Mouse (Mus musculus): ENCODE data around the gene Dock4. TPM values are rescaled to one million over a fixed set of nuclear protein-coding genes. Genes with fewer than 3 reads are reported as not detected.

Gene Dock4
- polyA plus RNA-seq, 1 experiment from 2014 or later = 7.3 TPM

DNA sequence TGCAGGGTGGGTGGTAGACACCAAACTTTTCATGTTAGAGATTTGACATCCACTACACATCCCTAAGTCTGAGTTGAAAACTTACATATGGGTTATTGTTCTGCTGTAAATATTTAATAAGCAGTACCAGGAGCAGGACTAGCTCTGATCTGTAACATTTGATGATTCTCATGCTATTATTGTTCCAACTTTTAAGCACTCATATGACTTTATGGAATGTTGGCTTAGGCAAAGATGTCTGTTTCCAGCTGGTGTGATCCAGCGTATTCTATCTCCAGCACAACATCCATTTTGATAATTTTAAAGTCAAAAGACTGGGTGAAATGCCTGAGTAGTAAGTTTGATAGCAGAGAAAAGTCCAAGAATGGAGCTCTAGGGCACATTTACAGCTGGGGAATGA lies 261.4 kb downstream of the Dock4 start:
- no peak for ATAC-seq (ENCODE audit: insufficient number of reproducible peaks, low FRiP score)
- no peak overlapping the region for H3K4me3 ChIP-seq
- peaks cover 3% of the 10 kb centered on the region; the same call in 1 of the 2 replicates for H3K36me3 ChIP-seq
- H3K9ac ChIP-seq = no peak overlapping the region
- no peak overlapping the region for H3K27ac ChIP-seq (ENCODE audit: poor library complexity, severe bottlenecking)
- H3K4me1 ChIP-seq (replicated peaks) = no peaks in the 10 kb centered on the region
- 74% methylated on average over 1 of the region's 1 CpGs for WGBS
- no peaks in the 10 kb centered on the region for H3K9me3 ChIP-seq (replicated peaks)
- H3K27me3 ChIP-seq (replicated peaks) = no peaks in the 10 kb centered on the region
- H3K4me2 ChIP-seq = no peak overlapping the region

DNA sequence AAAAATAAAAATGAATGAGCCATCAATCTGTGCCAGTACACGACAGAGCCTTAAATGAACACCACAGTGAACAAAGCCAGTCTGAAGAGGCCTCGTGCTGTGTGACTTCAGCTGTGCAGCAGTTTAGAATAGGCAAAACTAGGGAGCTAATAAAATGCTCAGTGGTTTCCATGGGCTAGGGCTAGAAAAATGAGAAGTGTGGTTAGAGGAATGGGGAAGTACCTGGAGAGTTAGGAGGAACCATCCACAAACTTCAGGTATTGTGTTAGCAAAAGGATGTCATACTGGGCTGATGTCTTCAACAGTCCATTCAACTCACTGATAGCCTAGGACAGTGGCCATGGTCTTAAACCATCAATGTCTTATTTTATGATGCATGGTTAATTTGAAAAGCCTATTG lies 263.3 kb downstream of the Dock4 start:
- Histone ChIP-seq H3K9ac (no peak overlapping the region), H3K4me2 (no peak overlapping the region), H3K27ac (ENCODE audit: poor library complexity, severe bottlenecking) (no peak overlapping the region), H3K36me3 (peaks cover 3% of the 10 kb centered on the region; the same call in 1 of the 2 replicates), H3K4me3 (no peak overlapping the region), H3K27me3 (replicated peaks) (no peaks in the 10 kb centered on the region), H3K4me1 (replicated peaks) (no peaks in the 10 kb centered on the region), H3K9me3 (replicated peaks) (no peaks in the 10 kb centered on the region)
- WGBS = 64% methylated on average over 2 of the region's 2 CpGs
- no peak for ATAC-seq (ENCODE audit: insufficient number of reproducible peaks, low FRiP score)

DNA sequence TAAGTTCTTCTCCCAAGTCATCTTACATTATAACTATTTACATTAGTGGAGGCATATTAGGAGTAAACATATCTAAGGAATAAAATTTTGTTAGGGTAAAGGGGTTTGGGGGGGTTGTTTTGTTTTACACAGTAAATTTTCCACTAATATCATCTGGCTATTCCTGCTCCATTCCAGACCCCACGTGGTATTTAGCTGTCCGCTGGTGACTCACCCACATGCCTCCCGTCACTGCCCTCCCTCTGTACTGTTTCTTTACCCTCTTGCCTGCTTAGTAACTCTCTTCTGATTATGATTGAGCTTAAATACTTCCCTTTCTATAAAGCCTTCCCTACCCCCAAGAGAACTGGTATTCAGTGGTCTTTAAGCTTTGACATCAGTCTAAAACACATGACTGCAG lies 266.5 kb downstream of the Dock4 start:
- H3K4me3 ChIP-seq = no peak overlapping the region
- H3K9me3 ChIP-seq (replicated peaks) = no peaks in the 10 kb centered on the region
- ATAC-seq (ENCODE audit: insufficient number of reproducible peaks, low FRiP score) = no peak
- WGBS = 65% methylated on average over 3 of the region's 3 CpGs
- H3K27ac ChIP-seq (ENCODE audit: poor library complexity, severe bottlenecking) = no peak overlapping the region
- H3K4me2 ChIP-seq = no peak overlapping the region
- no peak overlapping the region for H3K9ac ChIP-seq
- H3K36me3 ChIP-seq = peaks cover 3% of the 10 kb centered on the region; the same call in 1 of the 2 replicates
- no peaks in the 10 kb centered on the region for H3K4me1 ChIP-seq (replicated peaks)
- H3K27me3 ChIP-seq (replicated peaks) = no peaks in the 10 kb centered on the region

DNA sequence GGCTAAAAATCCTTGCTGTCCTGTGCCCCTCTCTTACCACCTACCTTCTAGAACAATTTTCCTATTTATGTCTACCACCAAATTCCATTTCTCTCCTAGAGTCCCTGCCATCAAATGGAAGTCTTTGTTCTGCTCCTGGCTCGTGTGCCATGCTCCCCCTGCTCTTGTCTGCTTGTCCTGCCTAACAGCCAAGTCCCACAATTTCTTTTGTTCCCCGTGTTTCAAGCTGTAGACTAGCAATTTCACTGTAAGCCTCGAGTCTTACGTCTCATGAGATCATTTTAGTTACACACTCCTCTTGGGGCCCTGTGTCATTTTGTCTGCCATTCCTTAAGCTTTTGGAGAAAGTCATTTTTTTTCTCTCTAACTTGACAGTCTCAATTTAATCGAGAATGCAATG lies 268.5 kb downstream of the Dock4 start:
- no peaks in the 10 kb centered on the region for H3K9me3 ChIP-seq (replicated peaks)
- 66% methylated on average over 5 of the region's 5 CpGs for WGBS
- H3K27ac ChIP-seq (ENCODE audit: poor library complexity, severe bottlenecking) = no peak overlapping the region
- H3K4me2 ChIP-seq = no peak overlapping the region
- no peaks in the 10 kb centered on the region for H3K4me1 ChIP-seq (replicated peaks)
- ATAC-seq (ENCODE audit: insufficient number of reproducible peaks, low FRiP score) = no peak
- H3K27me3 ChIP-seq (replicated peaks) = no peaks in the 10 kb centered on the region
- no peak overlapping the region for H3K4me3 ChIP-seq
- no peak overlapping the region for H3K9ac ChIP-seq
- H3K36me3 ChIP-seq = peaks cover 3% of the 10 kb centered on the region; the same call in 1 of the 2 replicates

DNA sequence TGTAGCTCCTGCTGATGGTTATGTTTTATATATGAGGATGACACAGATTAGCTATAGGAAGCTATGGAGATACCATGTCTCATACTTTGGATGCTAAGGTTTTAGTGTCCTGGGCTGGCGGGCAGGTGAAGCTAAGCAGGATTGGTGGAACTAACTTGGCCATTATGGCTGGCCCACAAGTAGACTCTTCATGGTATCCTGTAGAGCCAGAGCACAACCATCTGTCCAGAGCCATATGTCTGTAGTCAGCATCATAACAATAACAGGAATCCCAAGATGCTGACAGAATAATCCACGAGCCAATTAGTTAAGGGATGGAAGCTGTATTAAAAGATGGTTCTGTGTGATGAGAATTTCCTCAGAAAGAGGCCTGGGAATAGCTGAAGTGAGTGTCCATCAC lies 269.4 kb downstream of the Dock4 start:
- ATAC-seq (ENCODE audit: insufficient number of reproducible peaks, low FRiP score) = no peak
- H3K9ac ChIP-seq = no peak overlapping the region
- H3K4me1 ChIP-seq (replicated peaks) = no peaks in the 10 kb centered on the region
- H3K27me3 ChIP-seq (replicated peaks) = no peaks in the 10 kb centered on the region
- H3K27ac ChIP-seq (ENCODE audit: poor library complexity, severe bottlenecking) = no peak overlapping the region
- H3K4me3 ChIP-seq = no peak overlapping the region
- no peaks in the 10 kb centered on the region for H3K9me3 ChIP-seq (replicated peaks)
- 86% methylated on average over 2 of the region's 2 CpGs for WGBS
- peaks cover 3% of the 10 kb centered on the region; the same call in 1 of the 2 replicates for H3K36me3 ChIP-seq
- H3K4me2 ChIP-seq = no peak overlapping the region

DNA sequence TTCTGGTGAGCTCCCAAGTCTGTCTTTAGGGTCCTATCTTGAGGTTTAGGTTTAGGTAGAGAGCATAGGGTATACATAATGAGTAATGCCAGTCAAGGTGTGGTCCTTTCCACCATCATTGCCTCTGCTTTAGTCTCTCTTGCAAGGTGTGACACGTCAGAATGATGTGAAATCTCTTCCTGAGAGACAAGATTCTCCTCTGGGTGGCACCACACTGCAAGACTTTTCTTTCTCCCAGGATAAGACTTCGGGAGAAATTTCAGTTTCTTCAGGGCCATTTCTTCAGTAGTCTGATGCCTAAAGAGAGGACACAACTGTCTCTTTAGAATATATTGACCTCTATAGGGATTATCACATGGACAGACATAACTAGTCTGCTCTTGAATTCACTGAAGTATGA lies 282.6 kb downstream of the Dock4 start:
- Histone ChIP-seq H3K36me3 (no peaks in the 10 kb centered on the region), H3K4me1 (replicated peaks) (0 out of 2 replicates have a peak, but pooled peaks cover 2% of the 10 kb centered on the region), H3K27me3 (replicated peaks) (no peaks in the 10 kb centered on the region), H3K4me2 (no peak overlapping the region), H3K9ac (no peak overlapping the region), H3K27ac (ENCODE audit: poor library complexity, severe bottlenecking) (no peak overlapping the region), H3K9me3 (replicated peaks) (no peaks in the 10 kb centered on the region), H3K4me3 (no peak overlapping the region)
- 73% methylated on average over 2 of the region's 2 CpGs for WGBS
- no peak for ATAC-seq (ENCODE audit: insufficient number of reproducible peaks, low FRiP score)

DNA sequence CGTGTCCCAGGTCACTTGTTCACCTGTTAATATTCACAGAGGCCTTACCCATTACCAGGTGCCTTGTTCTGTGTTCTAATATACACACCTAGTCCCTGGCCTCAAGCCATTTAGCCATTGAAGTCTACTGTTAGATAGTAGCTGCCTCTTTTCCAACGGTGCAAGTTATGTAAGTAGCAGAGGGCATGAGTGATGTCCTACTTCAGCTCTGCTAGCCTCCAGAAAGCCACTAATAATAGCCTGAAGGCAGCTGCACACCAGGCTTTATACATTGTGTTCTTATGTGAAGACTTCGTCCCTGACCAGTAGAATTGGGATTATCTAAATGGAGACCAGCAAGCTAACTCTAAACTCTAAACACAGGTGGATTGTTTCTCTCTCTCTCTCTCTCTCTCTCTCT lies 285.0 kb downstream of the Dock4 start:
- Histone ChIP-seq H3K4me1 (replicated peaks) (0 out of 2 replicates have a peak, but pooled peaks cover 2% of the 10 kb centered on the region), H3K9ac (no peak overlapping the region), H3K36me3 (no peaks in the 10 kb centered on the region), H3K4me3 (no peak overlapping the region), H3K9me3 (replicated peaks) (no peaks in the 10 kb centered on the region), H3K27ac (ENCODE audit: poor library complexity, severe bottlenecking) (no peak overlapping the region), H3K4me2 (no peak overlapping the region), H3K27me3 (replicated peaks) (no peaks in the 10 kb centered on the region)
- no peak for ATAC-seq (ENCODE audit: insufficient number of reproducible peaks, low FRiP score)
- WGBS = 62% methylated on average over 3 of the region's 3 CpGs

DNA sequence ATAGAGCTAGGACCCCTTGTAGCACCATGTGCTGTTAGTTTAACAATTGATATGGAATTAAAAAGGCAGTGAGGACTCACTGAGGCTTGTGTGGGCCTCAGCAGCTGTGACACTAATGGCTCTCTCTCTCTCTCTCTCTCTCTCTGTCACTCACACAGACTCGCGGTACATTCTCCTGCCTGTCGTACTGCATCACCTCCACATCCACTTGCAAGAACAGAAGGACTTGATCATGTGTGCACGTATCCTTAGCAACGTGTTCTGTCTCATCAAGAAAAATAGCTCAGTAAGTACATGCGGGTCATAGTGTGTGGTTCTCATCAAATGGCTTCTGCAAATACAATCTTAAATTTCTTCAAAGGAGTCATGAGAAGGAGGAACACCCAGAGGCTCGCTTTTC lies 299.7 kb downstream of the Dock4 start:
- Histone ChIP-seq H3K27me3 (replicated peaks) (no peaks in the 10 kb centered on the region), H3K36me3 (no peaks in the 10 kb centered on the region), H3K4me3 (no peak overlapping the region), H3K27ac (ENCODE audit: poor library complexity, severe bottlenecking) (no peak overlapping the region), H3K4me2 (no peak overlapping the region), H3K9me3 (replicated peaks) (no peaks in the 10 kb centered on the region), H3K9ac (no peak overlapping the region), H3K4me1 (replicated peaks) (no peaks in the 10 kb centered on the region)
- no peak for ATAC-seq (ENCODE audit: insufficient number of reproducible peaks, low FRiP score)
- 72% methylated on average over 7 of the region's 7 CpGs for WGBS

DNA sequence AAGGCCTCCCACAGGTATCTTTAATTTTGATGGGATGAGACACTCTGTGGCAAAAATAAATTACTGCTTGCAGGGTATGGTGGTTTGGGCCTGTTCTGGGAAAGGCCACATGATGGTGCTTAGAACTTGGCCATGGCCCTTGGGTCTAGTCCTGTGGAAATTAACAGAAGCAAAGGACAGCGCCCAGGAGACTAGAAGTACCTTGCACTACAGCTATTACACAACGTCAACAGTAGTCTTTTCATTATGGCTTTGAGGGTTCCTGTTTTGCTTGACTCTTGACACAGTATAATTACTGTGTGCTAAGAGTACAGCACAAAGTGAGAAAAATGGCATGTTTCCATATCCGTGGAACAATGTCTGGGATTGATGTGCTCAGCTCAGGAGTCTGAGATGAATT lies 300.3 kb downstream of the Dock4 start:
- Histone ChIP-seq H3K9ac (no peak overlapping the region), H3K27ac (ENCODE audit: poor library complexity, severe bottlenecking) (no peak overlapping the region), H3K27me3 (replicated peaks) (no peaks in the 10 kb centered on the region), H3K9me3 (replicated peaks) (no peaks in the 10 kb centered on the region), H3K36me3 (no peaks in the 10 kb centered on the region), H3K4me2 (no peak overlapping the region), H3K4me1 (replicated peaks) (no peaks in the 10 kb centered on the region), H3K4me3 (no peak overlapping the region)
- 80% methylated on average over 3 of the region's 3 CpGs for WGBS
- ATAC-seq (ENCODE audit: insufficient number of reproducible peaks, low FRiP score) = no peak

DNA sequence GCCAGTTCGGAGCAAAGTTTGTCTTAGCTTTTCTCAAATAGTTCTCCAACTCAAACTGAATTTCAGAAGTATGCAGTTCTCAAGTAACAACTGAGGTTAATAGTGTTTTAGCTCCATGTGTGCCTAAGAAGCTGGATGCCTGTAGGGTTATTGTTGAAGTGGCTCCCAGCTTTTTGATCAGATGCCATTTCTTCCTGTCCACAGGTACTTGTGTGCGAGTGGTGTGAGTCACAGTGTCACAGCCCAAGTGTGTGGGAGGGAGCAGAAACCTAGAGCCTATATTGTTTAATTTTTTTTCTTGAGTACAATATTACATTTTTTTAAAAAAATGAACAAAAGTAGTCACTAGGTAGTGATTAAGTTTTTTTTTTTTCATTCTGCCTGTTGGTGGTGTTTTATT lies 313.5 kb downstream of the Dock4 start:
- Histone ChIP-seq H3K36me3 (no peaks in the 10 kb centered on the region), H3K27me3 (replicated peaks) (no peaks in the 10 kb centered on the region), H3K9me3 (replicated peaks) (no peaks in the 10 kb centered on the region), H3K9ac (no peak overlapping the region), H3K4me3 (no peak overlapping the region), H3K27ac (ENCODE audit: poor library complexity, severe bottlenecking) (no peak overlapping the region), H3K4me2 (no peak overlapping the region), H3K4me1 (replicated peaks) (no peaks in the 10 kb centered on the region)
- ATAC-seq (ENCODE audit: insufficient number of reproducible peaks, low FRiP score) = no peak
- WGBS = 85% methylated on average over 2 of the region's 2 CpGs

DNA sequence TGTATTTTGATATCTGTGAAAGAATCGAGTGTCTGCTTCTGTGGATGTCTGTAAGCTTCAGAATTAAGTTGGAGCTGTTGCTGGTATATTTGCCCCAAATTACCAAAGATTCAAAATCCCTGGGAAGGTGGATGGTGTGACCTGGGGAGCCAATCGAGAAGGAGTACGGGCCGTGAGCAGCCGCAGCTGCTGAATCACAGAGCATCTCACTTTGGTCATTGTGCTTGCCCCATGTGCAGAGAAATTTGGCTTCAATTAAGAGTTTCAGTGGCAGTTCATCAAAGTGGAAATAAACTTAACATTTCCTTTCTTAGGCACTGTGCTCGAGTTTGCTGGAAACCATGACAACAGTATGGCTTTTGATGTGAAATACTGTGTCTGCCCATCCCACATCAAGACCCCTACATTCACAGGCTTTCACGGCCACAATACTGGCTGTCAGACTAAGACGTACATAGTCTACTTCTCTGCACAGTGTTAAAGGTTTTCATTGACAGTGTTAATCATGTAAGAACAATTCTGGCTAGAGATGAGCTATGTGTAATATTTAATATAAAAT lies 321.6 kb downstream of the Dock4 start:
- Histone ChIP-seq H3K4me3 (no peak overlapping the region), H3K4me2 (no peak overlapping the region), H3K4me1 (replicated peaks) (no peaks in the 10 kb centered on the region), H3K36me3 (no peaks in the 10 kb centered on the region), H3K9ac (no peak overlapping the region), H3K27me3 (replicated peaks) (no peaks in the 10 kb centered on the region), H3K27ac (ENCODE audit: poor library complexity, severe bottlenecking) (no peak overlapping the region), H3K9me3 (replicated peaks) (no peaks in the 10 kb centered on the region)
- 87% methylated on average over 8 of the region's 8 CpGs for WGBS
- ATAC-seq (ENCODE audit: insufficient number of reproducible peaks, low FRiP score) = no peak

DNA sequence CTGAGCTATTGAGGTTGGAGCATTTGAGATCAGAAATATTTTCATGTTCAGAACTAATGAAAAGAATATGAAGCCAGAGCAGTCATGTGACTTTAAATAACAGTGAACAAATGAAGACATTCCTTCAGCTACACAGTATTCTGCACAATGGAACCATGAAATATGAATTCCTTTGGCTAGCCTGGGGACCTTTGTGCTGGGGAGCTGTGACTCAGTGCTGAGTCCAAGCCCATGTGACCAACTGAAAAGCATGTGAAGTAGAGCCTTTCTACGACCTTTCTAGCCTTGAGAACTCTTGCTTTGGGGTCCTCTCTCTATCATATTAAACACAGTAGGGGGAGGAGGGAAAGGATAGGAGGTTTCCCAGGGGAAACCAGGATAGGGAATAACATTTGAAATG lies 327.3 kb downstream of the Dock4 start:
- Histone ChIP-seq H3K4me3 (no peak overlapping the region), H3K9me3 (replicated peaks) (no peaks in the 10 kb centered on the region), H3K4me2 (no peak overlapping the region), H3K36me3 (no peaks in the 10 kb centered on the region), H3K27ac (ENCODE audit: poor library complexity, severe bottlenecking) (no peak overlapping the region), H3K4me1 (replicated peaks) (no peaks in the 10 kb centered on the region), H3K9ac (no peak overlapping the region), H3K27me3 (replicated peaks) (no peaks in the 10 kb centered on the region)
- WGBS = 87% methylated on average over 1 of the region's 1 CpGs
- no peak for ATAC-seq (ENCODE audit: insufficient number of reproducible peaks, low FRiP score)
